8 mouse cellular contexts compared by ENCODE assay signal in the genomic region with DNA sequence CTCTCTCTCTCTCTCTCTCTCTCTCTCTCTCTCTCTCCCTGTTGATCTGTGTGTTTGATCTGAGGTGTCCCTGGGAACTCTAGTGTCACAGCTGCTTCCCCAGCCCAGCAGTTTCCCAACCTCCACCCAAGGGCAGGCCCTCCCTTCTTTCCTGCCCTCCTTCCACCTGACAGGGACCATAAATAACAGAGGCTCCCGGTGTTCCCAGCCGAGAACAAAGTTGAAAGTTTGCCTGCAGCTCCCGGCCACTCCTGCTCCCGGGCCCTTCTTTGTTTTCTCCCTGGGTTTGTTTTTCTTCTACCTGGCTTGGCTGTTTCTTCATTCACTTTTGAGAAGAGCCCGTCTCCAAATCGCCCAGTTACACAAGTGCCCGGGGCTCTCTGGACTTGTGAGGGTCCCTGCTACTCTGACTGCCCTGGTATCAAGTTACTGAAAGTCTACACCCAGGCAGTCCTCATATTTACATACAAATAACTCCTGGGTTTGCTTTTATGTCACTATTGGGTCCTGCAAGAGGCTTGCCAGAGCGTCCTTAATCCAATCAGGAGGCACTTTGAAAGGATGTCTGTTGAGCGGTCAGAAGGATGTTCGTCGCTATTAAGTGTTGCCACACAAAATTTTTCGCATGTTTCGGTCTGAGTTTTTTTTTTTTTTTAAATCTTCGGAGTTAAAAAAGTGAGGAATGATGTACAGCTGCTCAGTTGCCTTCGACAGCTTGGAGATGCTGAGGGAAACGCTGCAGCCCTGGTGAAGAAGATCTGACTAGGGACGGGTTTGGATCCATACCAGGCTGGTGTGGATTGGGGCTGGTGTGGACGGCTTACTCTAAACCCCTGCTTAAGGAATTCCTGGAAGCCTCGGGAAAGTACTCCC.
DNase-seq lines count a peak whose midpoint lies in the region; ATAC-seq and TF ChIP-seq lines count a peak whose summit lies in the region.

No protein-coding gene starts in this region.

- intact Hi-C loops in left cerebral cortex, adult 2 months (cut with DNase I) = no loop called here

- peak overlapping the region; percentile 23 for H3K4me3 ChIP-seq in forebrain, embryonic 13.5 days
- H3K4me3 ChIP-seq in limb, embryonic 12.5 days (replicated peaks) = peak overlapping the region; percentile 37
- no peak overlapping the region for H3K4me3 ChIP-seq in left cerebral cortex, adult 2 months

- peak overlapping the region; percentile 43 for H3K9ac ChIP-seq in forebrain, embryonic 13.5 days
- H3K9ac ChIP-seq in limb, embryonic 12.5 days (replicated peaks) = peak overlapping the region; percentile 31; the same call in 1 of the 2 replicates

- no peaks in the 10 kb centered on the region for H3K27me3 ChIP-seq in forebrain, embryonic 13.5 days
- H3K27me3 ChIP-seq in limb, embryonic 12.5 days = no peaks in the 10 kb centered on the region

- no peak overlapping the region for H3K27ac ChIP-seq in forebrain, embryonic 13.5 days
- peak overlapping the region; percentile 74 for H3K27ac ChIP-seq in limb, embryonic 12.5 days
- H3K27ac ChIP-seq in left cerebral cortex, adult 2 months = no peak overlapping the region

- peaks cover 7% of the 10 kb centered on the region; the same call in 1 of the 2 replicates for H3K36me3 ChIP-seq in forebrain, embryonic 13.5 days (ENCODE audit: poor library complexity, severe bottlenecking)
- H3K36me3 ChIP-seq in limb, embryonic 12.5 days = no peaks in the 10 kb centered on the region

- TF ChIP-seq CTCF in left cerebral cortex, adult 2 months (IDR thresholded peaks at IDR 0.05) = no peak

- no peaks in the 10 kb centered on the region for H3K9me3 ChIP-seq in forebrain, embryonic 13.5 days (replicated peaks)
- H3K9me3 ChIP-seq in limb, embryonic 12.5 days = no peaks in the 10 kb centered on the region

- peak overlapping the region; percentile 55 for H3K4me2 ChIP-seq in forebrain, embryonic 13.5 days
- peak overlapping the region; percentile 68 for H3K4me2 ChIP-seq in limb, embryonic 12.5 days

- WGBS in forebrain, embryonic 13.5 days = 2% methylated on average over 19 of the region's 19 CpGs
- under 1% methylated on average over 19 of the region's 19 CpGs for WGBS in limb, embryonic 12.5 days

- peak; percentile 48; the same call in 1 of the 2 replicates for ATAC-seq in forebrain, embryonic 13.5 days
- peak; percentile 18 to 24; a peak in 1 of 4 replicates for ATAC-seq in hematopoietic stem cell, adult 5-6 weeks (replicated peaks in 1 of 2; ENCODE audit: insufficient read depth in 1 of 2, low FRiP score in 2 of 2, low TSS enrichment in 1 of 2, low read depth in 1 of 2, poor library complexity in 2 of 2, severe bottlenecking in 2 of 2)
- ATAC-seq in limb, embryonic 12.5 days (ENCODE audit: insufficient number of reproducible peaks, insufficient read depth, low FRiP score, low TSS enrichment, low read depth) = peak; percentile 77; the same call in 1 of the 2 replicates

- H3K4me1 ChIP-seq in forebrain, embryonic 13.5 days = peaks cover 30% of the 10 kb centered on the region
- peaks cover 49% of the 10 kb centered on the region for H3K4me1 ChIP-seq in limb, embryonic 12.5 days (replicated peaks)

- peak; percentile 66 for DNase-seq in adrenal gland, adult 8-10 months
- peak; percentile 68 for DNase-seq in neural tube, embryonic 10.5 days (ENCODE audit: extremely low spot score, low spot score)
- DNase-seq in layer of hippocampus, postnatal 14 days (ENCODE audit: low spot score in 2 of 2) = no peak
- no peak for DNase-seq in left cerebral cortex, adult 2 months (ENCODE audit: extremely low spot score in 1 of 2, low spot score in 2 of 2)
- no peak for DNase-seq in thymus, postnatal 10 days (ENCODE audit: low spot score in 2 of 2)

Comparison
In these comparisons a context has a peak if more than half of its experiments do, and no peak if none do; other contexts are left out.
1. DNase-seq: peak in adrenal gland, adult 8-10 months (single experiment) and neural tube, embryonic 10.5 days (single experiment); none in layer of hippocampus, postnatal 14 days (0 of 2), left cerebral cortex, adult 2 months (0 of 2) and thymus, postnatal 10 days (0 of 2).
2. ATAC-seq: peak in every context shown above with its lines; median percentile 77 in limb, embryonic 12.5 days; 48 in forebrain, embryonic 13.5 days; 21 in hematopoietic stem cell, adult 5-6 weeks.